In genomic region chr17:39010675-39011638, GRCm38 (mm10) we compare ENCODE assay signal across 10 mouse cellular contexts. TPM values are rescaled to one million over a fixed set of nuclear protein-coding genes. Genes with fewer than 3 reads are reported as not detected.
A peak's percentile ranks its signal among the peaks of the same experiment; 100 is the strongest.
DNase-seq lines count a peak whose midpoint lies in the region; ATAC-seq lines count a peak whose summit lies in the region.
"Had no signal": no experiment of that assay in that cellular context is flagged by ENCODE, and none has a peak within 500 bp of the region (broad histone marks: within the 10 kb centered on the region; RNA-seq: fewer than 3 reads in every experiment).

No protein-coding gene starts in this region.

- no peak for DNase-seq in heart, adult 9 months (ENCODE audit: low spot score in 2 of 2)
- DNase-seq in embryo, embryonic 11 days: peak; percentile 10
- no peak for DNase-seq in adrenal gland, postnatal 36 days
- no peak for DNase-seq in thymus, postnatal 4 days
- DNase-seq in left cerebral cortex, postnatal 25 days (ENCODE audit: low spot score in 2 of 2): no peak
- DNase-seq: kidney, adult 8-10 months; lung, postnatal 10 days had no signal

- no peaks in the 10 kb centered on the region for H3K27me3 ChIP-seq in heart, embryonic 15.5 days
- H3K27me3 ChIP-seq in hindbrain, embryonic 13.5 days: no peaks in the 10 kb centered on the region
- no peaks in the 10 kb centered on the region for H3K27me3 ChIP-seq in midbrain, embryonic 16.5 days (ENCODE audit: control insufficient read depth, insufficient read depth, low read depth, low read length)

- no peaks in the 10 kb centered on the region for H3K36me3 ChIP-seq in heart, embryonic 15.5 days
- no peaks in the 10 kb centered on the region for H3K36me3 ChIP-seq in hindbrain, embryonic 13.5 days
- no peaks in the 10 kb centered on the region for H3K36me3 ChIP-seq in midbrain, embryonic 16.5 days (ENCODE audit: control insufficient read depth, insufficient read depth, low read length)

- H3K27ac ChIP-seq in heart, embryonic 15.5 days: no peak overlapping the region
- H3K27ac ChIP-seq in hindbrain, embryonic 13.5 days: no peak overlapping the region
- no peak overlapping the region for H3K27ac ChIP-seq in midbrain, embryonic 16.5 days (ENCODE audit: low read length)

- H3K9ac ChIP-seq in heart, embryonic 15.5 days: no peak overlapping the region
- H3K9ac ChIP-seq in hindbrain, embryonic 13.5 days: no peak overlapping the region
- peak overlapping the region; percentile 55; the same call in 1 of the 2 replicates for H3K9ac ChIP-seq in midbrain, embryonic 16.5 days (ENCODE audit: low read depth, low read length)

- H3K9me3 ChIP-seq in heart, embryonic 15.5 days (replicated peaks): 0 out of 2 replicates have a peak, but pooled peaks cover 3% of the 10 kb centered on the region
- H3K9me3 ChIP-seq in hindbrain, embryonic 13.5 days: no peaks in the 10 kb centered on the region
- H3K9me3 ChIP-seq in midbrain, embryonic 16.5 days (replicated peaks; ENCODE audit: control insufficient read depth, low read length, poor library complexity, severe bottlenecking): no peaks in the 10 kb centered on the region

- H3K4me3 ChIP-seq in heart, embryonic 15.5 days: peak overlapping the region; percentile 24
- peak overlapping the region; percentile 32 for H3K4me3 ChIP-seq in hindbrain, embryonic 13.5 days
- H3K4me3 ChIP-seq in midbrain, embryonic 16.5 days (ENCODE audit: low read depth, low read length): peak overlapping the region; percentile 48

- ATAC-seq in heart, embryonic 15.5 days (replicated peaks; ENCODE audit: insufficient number of reproducible peaks, insufficient read depth, low FRiP score, low read depth): no peak
- ATAC-seq in hindbrain, embryonic 13.5 days (ENCODE audit: low FRiP score): 0 out of 2 replicates have a peak, but pooled peaks have one; percentile 24
- ATAC-seq in midbrain, embryonic 16.5 days: peak; percentile 75

- H3K4me1 ChIP-seq in heart, embryonic 15.5 days (replicated peaks): no peaks in the 10 kb centered on the region
- H3K4me1 ChIP-seq in hindbrain, embryonic 13.5 days (replicated peaks): no peaks in the 10 kb centered on the region
- H3K4me1 ChIP-seq in midbrain, embryonic 16.5 days (ENCODE audit: control insufficient read depth, insufficient read depth, low read length): no peaks in the 10 kb centered on the region

- H3K4me2 ChIP-seq in heart, embryonic 15.5 days: peak overlapping the region; percentile 46
- H3K4me2 ChIP-seq in hindbrain, embryonic 13.5 days: peak overlapping the region; percentile 48
- H3K4me2 ChIP-seq in midbrain, embryonic 16.5 days (ENCODE audit: low read length): peak overlapping the region; percentile 67

- WGBS in heart, embryonic 15.5 days: 36% methylated on average over 30 of the region's 30 CpGs
- WGBS in hindbrain, embryonic 13.5 days: 42% methylated on average over 30 of the region's 30 CpGs
- 39% methylated on average over 30 of the region's 30 CpGs for WGBS in midbrain, embryonic 16.5 days

- intact Hi-C loops in left cerebral cortex, postnatal 25 days (cut with DNase I): no loop called here

RNA-seq across cellular contexts. Expression of gene Esp24, which starts 25.5 kb away (rescaled TPM):
- polyA plus RNA-seq in heart, embryonic 15.5 days (2015; fragmentation: Nextera tagmentation; extraction: Ambion mirVana): not detected in 2 replicates
- not detected in 2 replicates for polyA plus RNA-seq in hindbrain, embryonic 13.5 days (2015; fragmentation: Nextera tagmentation; extraction: Ambion mirVana)
- polyA plus RNA-seq in midbrain, embryonic 16.5 days (2015; fragmentation: Nextera tagmentation; extraction: Ambion mirVana): not detected in 2 replicates
- not detected for total RNA-seq in adrenal gland, postnatal 36 days (2021)
- not detected for total RNA-seq in left cerebral cortex, postnatal 25 days (2021)

RNA-seq across cellular contexts. Expression of gene Gm21903, which starts 32.2 kb away (rescaled TPM):
- not detected in 2 replicates for polyA plus RNA-seq in heart, embryonic 15.5 days (2015; fragmentation: Nextera tagmentation; extraction: Ambion mirVana)
- not detected in 2 replicates for polyA plus RNA-seq in hindbrain, embryonic 13.5 days (2015; fragmentation: Nextera tagmentation; extraction: Ambion mirVana)
- not detected in 2 replicates for polyA plus RNA-seq in midbrain, embryonic 16.5 days (2015; fragmentation: Nextera tagmentation; extraction: Ambion mirVana)
- total RNA-seq in adrenal gland, postnatal 36 days (2021): not detected
- not detected for total RNA-seq in left cerebral cortex, postnatal 25 days (2021)
